Mouse (Mus musculus) ES-Bruce4 (cell line): ENCODE measurements at regions not wholly inside any gene's neighbourhood (a gene's known extent, or its start where the extent isn't known, plus 50 kb on each side); places are given as distances from the start of the nearest gene placed in this dataset.
A peak's percentile ranks its signal among the peaks of the same experiment; 100 is the strongest.

ENCODE experiments used
- H3K27ac ChIP-seq: 2 replicates; pipeline ENCODE4 v1.5.1; 2012; ENCODE audit warnings: low read length, inconsistent platforms; ENCODE audit not compliant: insufficient read depth
- H3K27me3 ChIP-seq: 2 replicates; pipeline ENCODE4 v1.6.1; 2012; ENCODE audit warnings: mild to moderate bottlenecking, low read length, inconsistent platforms; ENCODE audit not compliant: control insufficient read depth, poor library complexity, insufficient read depth, severe bottlenecking
- H3K36me3 ChIP-seq: 2 replicates; pipeline ENCODE4 v1.6.1; 2012; ENCODE audit warnings: inconsistent platforms, mild to moderate bottlenecking, low read length, moderate library complexity; ENCODE audit not compliant: control insufficient read depth, poor library complexity, insufficient read depth, severe bottlenecking
- H3K4me1 ChIP-seq: one replicate; pipeline ENCODE4 v1.8.1; 2011; ENCODE audit warnings: low read length; ENCODE audit not compliant: control insufficient read depth, insufficient read depth
- H3K4me3 ChIP-seq: 2 replicates; pipeline ENCODE4 v1.5.1; 2011; ENCODE audit warnings: low read depth, mild to moderate bottlenecking, low read length
- H3K9ac ChIP-seq: 2 replicates; pipeline ENCODE4 v1.6.1; 2012; ENCODE audit warnings: low read depth, mild to moderate bottlenecking, inconsistent platforms; ENCODE audit not compliant: poor library complexity, severe bottlenecking
- H3K9me3 ChIP-seq: replicated peaks from 2 replicates; pipeline ENCODE4 v1.6.1; 2012; ENCODE audit warnings: mild to moderate bottlenecking, low read length, inconsistent platforms; ENCODE audit not compliant: control insufficient read depth, poor library complexity, insufficient read depth, severe bottlenecking
- CTCF ChIP-seq: IDR thresholded peaks from one replicate; pipeline ENCODE4 v1.8.1; 2011; ENCODE audit warnings: low read depth, low read length
- EP300 ChIP-seq: IDR thresholded peaks from 2 replicates; pipeline ENCODE4 v1.6.1; 2011; ENCODE audit warnings: low read depth, low read length; ENCODE audit not compliant: insufficient read depth
- POLR2A ChIP-seq: IDR thresholded peaks from one replicate; pipeline ENCODE4 v1.8.1; 2011; ENCODE audit warnings: low read length; ENCODE audit not compliant: insufficient read depth

DNA sequence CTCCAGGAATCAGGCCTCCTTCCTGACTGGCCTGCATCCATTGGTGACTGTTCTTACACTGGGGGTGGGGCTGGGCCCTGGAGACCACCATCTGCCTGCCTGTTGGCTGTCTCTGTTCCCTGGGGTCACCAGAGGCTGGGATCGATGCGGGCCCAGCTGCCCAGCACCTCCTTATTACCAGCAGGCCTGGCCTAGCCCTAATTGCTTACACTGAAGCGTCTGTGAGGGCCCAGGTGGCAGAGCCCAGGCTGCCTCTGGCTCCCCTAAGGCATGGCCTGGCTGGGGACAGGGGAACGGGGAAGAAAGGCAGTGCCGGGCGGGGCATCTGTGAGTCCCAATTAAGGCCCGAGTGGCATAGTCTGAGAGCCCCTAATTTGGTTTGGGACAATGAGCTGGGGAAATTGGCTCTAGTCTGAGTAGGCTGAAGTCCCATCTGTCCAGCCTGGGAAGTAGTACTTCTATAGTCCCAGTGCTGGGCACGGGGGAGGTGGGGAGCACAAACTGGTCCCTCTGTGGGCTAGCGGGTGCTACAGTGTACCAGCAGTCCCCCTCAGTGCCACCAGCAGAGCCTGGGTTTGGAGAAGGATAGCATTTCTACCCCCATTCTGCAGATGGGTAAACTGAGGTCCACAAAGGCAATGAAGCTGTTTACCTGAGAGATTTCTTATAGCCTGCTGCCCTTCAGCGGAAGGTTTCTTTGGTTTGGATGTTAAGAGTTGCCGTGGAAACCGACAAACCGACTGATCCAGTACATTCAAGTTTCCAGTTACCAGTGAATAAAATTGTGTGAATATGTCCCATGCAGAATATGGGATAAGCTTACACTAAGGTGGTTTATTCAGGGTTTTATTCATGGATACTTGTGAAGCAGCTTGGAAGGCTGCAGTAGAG lies 121.6 kb downstream of the Mn1 start:
- no peak overlapping the region for H3K9ac ChIP-seq
- H3K27ac ChIP-seq, result no peak overlapping the region
- TF ChIP-seq EP300 (no peak), CTCF (no peak), POLR2A (no peak)
- no peaks in the 10 kb centered on the region for H3K4me1 ChIP-seq
- no peaks in the 10 kb centered on the region for H3K36me3 ChIP-seq
- H3K4me3 ChIP-seq, result no peak overlapping the region
- no peaks in the 10 kb centered on the region for H3K9me3 ChIP-seq
- no peaks in the 10 kb centered on the region for H3K27me3 ChIP-seq

DNA sequence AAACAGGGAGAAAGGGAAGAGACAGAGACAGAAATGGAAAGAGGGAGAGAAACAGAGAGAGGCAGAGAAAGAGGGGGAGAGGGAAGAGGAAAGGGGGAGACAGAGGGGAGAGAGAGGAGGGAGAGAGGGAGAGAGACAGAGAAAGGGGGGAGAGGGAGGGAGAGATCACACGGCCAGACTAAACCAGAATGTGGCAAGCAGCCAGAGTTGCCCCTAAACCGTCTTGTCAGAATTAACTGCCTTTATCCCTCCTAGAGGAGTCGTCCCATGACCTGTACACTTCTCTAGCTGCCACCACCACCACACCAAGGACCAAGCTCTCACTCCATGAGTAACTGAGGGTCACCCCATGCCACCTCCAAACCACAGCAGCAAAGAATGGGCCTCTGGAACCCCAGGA lies 123.3 kb downstream of the Mn1 start:
- H3K4me1 ChIP-seq, result no peaks in the 10 kb centered on the region
- no peak overlapping the region for H3K4me3 ChIP-seq
- TF ChIP-seq CTCF, result no peak
- TF ChIP-seq EP300, result no peak
- TF ChIP-seq POLR2A, result no peak
- no peaks in the 10 kb centered on the region for H3K9me3 ChIP-seq
- H3K36me3 ChIP-seq, result no peaks in the 10 kb centered on the region
- H3K27ac ChIP-seq, result no peak overlapping the region
- no peak overlapping the region for H3K9ac ChIP-seq
- no peaks in the 10 kb centered on the region for H3K27me3 ChIP-seq

DNA sequence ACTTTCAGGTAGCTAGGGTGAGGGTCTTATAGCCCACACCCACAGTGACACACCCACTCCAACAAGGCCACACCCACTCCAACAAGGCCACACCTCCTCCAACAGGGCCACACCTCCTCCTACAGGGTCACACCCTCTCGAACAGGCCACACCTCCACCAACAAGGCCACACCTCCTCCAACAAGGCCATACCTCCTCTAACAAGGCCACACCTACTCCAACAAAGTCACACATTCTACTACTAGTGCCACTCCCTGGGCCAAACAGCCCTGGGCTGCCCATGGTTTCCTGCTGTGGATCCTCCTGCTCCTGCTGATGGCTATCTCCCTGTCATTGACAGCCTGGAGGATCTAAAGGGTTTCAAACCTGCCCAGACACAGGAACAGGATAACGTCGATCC lies 124.9 kb downstream of the Mn1 start:
- H3K9ac ChIP-seq, result no peak overlapping the region
- H3K4me1 ChIP-seq, result no peaks in the 10 kb centered on the region
- TF ChIP-seq EP300 (no peak), CTCF (no peak), POLR2A (no peak)
- H3K9me3 ChIP-seq, result no peaks in the 10 kb centered on the region
- no peak overlapping the region for H3K27ac ChIP-seq
- H3K27me3 ChIP-seq, result no peaks in the 10 kb centered on the region
- H3K4me3 ChIP-seq, result no peak overlapping the region
- no peaks in the 10 kb centered on the region for H3K36me3 ChIP-seq

DNA sequence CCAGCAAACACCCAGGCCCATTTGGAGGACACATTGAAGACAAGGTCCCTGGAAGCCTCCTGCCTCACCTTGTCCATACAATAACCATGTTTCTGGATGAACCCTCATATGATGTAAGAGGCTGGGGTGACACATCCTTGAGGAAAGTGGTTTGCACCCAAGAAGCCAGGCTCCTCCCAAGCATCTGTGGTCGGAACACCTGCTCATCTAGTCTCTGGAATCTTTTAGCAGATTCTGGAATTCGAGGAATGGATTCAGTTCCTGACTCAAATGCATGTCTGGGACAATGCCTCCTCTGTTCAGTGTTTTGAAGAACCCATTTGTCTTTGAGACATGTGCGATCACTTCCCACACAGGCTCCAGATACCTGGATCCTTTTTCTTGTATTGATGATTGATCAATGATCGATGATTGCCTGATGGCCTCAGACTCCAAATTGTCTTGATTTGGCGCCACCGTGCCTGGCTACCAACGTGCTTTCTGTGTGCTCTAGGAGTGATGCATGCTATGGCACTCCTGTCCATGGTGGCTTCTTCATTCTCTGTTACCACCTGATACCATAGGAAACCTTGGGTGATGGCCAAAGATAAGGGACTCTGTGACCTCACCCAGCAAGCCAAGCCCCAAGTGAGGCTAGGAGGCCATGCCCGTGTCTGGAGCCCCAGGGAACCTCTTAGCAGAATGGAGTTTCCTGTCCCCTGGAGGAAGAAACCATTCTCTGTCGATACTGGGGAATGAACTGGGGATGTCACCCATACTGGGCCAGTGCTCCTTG lies 126.7 kb downstream of the Mn1 start:
- H3K27me3 ChIP-seq, result no peaks in the 10 kb centered on the region
- no peak overlapping the region for H3K4me3 ChIP-seq
- no peaks in the 10 kb centered on the region for H3K36me3 ChIP-seq
- H3K27ac ChIP-seq, result no peak overlapping the region
- H3K9me3 ChIP-seq, result no peaks in the 10 kb centered on the region
- no peak overlapping the region for H3K9ac ChIP-seq
- no peaks in the 10 kb centered on the region for H3K4me1 ChIP-seq
- TF ChIP-seq EP300, result no peak

DNA sequence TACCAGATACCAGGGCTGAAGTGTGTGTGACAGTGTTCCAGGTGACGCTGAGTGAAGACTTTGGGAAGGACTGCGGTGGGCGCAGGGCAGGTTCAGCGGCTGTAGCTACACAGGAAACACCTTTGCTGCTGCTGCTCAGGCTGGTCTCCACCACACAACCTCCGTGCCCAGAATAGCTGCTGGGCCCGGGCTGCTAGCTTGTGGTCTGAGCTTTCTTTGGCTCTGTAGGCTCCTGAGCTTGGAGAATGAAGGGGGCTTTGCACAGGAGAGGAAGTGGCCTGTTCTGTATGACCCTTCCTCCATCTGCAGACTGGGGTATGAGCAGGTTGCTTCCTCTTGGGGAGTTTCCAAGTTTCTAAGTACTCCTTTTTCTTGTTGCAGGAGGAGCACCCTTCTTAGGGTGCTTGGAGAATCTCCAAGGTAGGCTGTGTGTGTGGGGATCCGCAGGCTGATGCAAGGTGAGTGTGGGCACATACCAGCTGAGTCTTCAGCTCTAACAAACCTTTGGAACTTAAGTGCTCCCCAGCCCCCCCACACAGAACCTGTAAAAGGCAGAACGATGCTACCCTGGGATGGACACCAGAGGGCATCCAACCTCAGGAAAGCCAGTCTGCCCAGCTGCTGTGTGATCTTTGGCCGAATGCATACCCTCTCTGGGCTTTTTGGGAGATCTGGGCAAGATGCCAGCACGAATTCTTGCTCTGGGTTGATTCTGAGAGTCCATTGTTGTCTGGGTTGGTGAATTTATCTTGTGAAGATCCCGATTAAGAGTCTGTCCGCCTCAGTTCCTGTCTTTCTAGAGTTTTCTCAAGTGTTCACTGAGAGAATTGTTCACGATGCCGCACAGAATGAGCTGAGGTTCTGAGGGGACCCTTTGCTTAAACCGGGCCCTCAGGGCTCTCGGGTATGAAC lies 136.6 kb downstream of the Mn1 start:
- TF ChIP-seq POLR2A (no peak), CTCF (peak; percentile 36), EP300 (no peak)
- Histone ChIP-seq H3K4me3 (no peak overlapping the region), H3K9me3 (no peaks in the 10 kb centered on the region), H3K36me3 (no peaks in the 10 kb centered on the region), H3K4me1 (peaks cover 5% of the 10 kb centered on the region), H3K27ac (no peak overlapping the region), H3K27me3 (no peaks in the 10 kb centered on the region), H3K9ac (no peak overlapping the region)
